Mouse (Mus musculus) yolk sac, embryonic 10.5 days (tissue): ENCODE data around the gene Gpr137b.
"Not testable (repeated sequence)": the region's sequence is repeated elsewhere in the genome, so short reads cannot be mapped to it uniquely, and the experiment has no call there.

Experiments
- DNase-seq: peaks from one replicate; pipeline ENCODE4 v3.0.0-alpha.2; 2017; ENCODE audit warnings: low spot score

The Gpr137b gene

DNA sequence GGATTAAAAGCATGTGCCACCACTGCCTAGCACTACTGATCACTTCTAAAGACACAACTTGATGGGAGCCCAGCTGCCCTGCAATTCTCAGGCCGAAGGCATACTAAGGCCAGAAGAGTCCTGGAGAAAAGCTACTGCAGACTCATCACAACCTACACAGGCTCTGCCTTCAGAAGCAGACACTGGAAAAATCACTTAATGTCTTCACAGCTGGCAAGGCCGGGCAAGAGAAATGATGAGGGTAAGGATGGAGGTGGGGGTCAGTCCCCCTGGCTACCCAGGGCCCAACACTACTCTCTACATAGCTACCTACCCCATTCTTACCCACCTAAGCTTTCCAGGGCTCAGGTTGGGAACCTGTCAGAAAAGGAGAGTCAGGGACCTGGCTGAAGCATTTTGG, 27.4 kb downstream of the Gpr137b start:
- DNase-seq = not testable (repeated sequence)

DNA sequence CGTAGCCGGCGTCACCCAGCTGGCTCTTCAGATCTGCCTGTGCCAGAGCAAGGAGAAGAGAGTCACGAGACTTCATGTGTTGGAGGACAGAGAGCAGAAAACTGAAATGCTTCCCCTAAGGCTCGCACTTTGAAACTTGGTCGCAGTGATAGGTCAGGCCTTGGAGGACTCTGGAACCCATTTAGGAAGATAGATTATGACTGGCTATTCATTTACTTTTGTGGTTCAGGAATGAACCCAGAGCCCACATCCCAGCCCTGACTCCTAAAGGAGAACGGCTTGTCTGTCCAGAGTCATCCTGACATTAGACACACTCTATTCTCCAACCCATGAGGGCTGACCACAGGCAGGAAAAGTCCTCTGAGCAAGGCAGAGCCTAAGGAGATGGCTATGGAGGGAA, 30.3 kb downstream of the Gpr137b start:
- peak; percentile 34 for DNase-seq

DNA sequence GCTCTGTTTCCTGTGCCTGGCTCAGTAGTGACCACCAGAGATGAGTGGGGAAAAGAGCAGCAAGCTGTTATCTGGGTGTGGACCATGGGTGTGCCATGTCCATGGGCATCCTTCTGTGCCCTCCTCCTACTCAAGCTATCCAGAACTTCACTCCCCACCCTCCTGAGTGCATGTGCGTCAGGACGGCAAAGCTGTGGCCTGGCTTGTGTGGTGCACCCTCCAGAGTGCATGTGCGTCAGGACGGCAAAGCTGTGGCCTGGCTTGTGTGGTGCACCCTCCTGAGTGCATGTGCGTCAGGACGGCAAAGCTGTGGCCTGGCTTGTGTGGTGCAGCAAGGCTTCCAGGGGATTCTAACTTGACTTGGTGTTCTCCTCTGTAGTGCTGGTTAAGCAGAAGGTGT, 31.6 kb downstream of the Gpr137b start:
- not testable (repeated sequence) for DNase-seq

DNA sequence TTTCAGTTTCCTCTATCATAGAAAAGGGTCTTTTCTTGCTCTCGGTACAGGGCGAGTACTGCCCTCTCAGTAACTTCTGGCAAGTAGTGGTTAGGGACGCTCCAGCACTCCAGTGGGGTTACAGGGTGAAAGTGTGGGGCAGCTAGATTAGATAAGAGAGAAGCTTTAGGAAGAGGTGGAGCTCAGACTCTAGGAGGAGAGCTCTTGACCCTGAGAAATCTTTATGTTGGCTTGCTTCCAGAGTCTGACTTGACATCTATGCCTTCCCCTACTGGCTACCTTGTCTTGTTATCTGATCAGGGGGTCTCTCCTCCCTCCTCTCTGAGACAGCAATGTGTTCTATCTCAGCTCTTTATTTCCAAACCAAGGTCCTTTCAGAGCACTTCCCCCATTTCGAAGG, 33.8 kb downstream of the Gpr137b start:
- peak; percentile 46 for DNase-seq

DNA sequence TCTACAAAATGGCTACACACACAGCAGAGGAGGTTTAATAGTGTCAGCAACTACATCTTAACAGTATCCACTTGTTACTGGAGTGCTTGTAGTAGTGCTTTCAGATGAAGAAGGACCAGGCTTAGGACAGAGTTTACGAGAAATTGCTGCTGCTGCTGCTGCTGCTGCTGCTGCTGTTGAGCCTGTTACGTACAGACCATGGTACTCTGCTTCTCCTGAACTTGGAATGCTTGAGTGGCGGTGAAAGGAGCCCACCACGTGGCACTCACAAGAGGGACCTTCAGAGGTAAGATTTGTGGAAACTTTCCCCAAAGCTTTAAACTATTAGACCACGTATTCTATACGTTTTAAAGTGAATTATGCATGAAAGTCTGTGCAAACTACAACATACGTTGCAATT, 35.2 kb downstream of the Gpr137b start:
- DNase-seq = not testable (repeated sequence)

DNA sequence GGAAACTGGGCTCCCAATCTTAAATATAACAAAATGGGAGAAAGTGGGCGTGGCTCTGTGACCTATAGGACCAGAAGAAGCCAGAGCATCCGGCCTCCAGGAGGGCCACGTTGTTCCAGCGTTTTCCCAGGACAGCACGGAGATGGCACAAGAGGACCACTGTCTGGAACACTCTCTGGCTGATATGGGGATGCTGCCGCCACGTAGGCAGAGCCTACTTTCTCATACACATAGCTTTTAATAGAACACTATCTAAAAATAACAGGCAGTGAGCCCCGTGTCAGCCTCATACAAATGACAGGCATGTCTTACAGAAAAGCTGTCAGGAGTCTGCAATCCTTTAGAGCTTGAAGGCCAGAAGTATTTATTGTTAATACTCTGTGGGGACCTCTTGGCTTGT, 35.7 kb downstream of the Gpr137b start:
- not testable (repeated sequence) for DNase-seq

DNA sequence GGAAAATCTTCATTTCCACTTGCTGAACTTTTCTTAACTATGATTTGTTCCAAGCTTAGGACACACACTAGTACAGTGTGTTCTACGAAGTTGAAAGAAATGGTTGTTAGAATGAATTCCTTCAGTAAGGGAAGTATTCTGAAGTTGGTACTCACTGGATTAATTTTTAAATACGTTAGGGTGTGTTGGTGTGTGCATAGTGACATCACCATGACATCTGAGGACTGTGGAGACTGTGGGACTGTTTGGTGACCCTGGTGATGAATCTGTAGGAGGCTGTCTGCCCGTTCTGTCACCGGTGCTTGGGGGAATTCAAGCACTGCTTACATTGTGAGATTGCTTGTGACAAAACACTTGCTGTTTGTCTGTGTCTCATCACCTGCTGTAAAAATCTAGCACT, 41.7 kb downstream of the Gpr137b start:
- not testable (repeated sequence) for DNase-seq

DNA sequence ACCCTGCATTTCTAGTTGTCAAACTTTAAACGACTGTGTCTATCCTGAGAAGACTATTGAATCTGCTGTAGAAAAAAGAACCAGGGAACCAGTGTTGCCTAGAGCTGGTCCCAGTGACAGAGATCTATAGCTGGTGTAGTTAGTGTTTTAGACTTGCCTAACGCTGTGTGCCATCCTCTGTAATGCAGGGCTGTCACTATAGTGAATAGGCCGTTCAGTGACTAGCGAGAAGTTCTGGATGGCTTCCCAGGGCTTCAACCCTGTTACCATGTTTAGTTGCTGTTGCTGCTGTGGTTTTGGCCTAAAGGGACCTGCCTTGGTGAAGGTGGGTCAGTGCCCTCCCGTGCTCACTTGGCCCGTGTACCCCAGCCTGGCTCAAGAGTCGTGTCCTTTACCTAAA, 43.1 kb downstream of the Gpr137b start:
- not testable (repeated sequence) for DNase-seq

DNA sequence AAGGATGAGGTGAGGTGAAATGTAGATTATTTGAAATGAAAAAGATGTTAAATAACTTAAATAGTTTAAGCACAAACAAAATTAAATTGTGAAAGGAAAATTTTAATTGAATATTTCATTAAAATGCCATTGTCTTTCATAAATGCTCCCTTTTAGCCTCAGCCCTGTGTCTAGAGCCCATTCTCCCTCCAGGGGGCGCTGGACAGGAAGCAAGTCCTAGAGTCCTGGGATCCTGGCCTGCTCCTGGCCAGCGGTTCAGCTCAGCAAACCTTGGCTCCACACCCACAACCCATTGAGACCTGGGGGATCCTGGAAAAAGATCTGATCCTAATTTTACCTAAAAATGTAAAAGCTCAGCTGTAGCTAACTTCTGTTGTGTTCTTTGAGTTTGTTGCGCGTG, 44.5 kb downstream of the Gpr137b start:
- DNase-seq = no peak

DNA sequence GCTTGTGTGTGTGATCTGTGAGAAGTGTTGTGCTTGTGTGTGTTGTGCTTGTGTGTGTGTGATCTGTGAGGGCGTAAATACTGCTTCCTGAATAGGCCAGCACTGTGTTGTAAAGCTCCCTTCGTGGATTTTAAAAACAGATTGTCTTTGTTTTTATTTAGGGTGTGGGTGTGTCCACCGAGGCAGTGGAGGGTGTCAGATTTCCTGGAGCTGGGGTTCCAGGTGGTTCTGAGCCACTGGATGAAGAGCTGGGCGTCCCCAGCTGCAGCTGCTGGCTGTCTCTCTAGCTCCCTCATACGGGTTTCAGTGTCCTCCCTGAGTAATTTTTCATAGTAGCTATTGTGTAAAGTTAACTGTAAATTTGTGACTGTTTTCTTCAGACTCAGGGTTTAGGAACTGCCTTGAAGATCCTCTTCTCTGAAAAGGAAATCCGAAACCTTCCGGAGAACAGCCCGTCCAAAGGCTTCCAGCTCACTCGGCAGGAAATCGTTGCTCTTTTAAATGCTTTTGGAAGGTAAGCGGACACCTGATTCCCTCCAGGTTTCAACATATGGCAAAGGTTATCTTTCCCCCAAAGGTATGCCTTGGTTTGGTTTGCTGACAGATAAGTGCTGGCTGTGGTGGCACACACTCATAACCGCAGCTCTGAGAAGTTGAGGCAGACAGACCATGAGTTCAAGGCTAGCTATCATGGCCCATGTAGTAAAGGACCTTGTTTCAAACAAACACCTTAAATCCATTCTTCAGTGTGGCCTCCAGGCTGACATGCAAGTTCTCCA, 46.0 kb downstream of the Gpr137b start:
- not testable (repeated sequence) for DNase-seq

DNA sequence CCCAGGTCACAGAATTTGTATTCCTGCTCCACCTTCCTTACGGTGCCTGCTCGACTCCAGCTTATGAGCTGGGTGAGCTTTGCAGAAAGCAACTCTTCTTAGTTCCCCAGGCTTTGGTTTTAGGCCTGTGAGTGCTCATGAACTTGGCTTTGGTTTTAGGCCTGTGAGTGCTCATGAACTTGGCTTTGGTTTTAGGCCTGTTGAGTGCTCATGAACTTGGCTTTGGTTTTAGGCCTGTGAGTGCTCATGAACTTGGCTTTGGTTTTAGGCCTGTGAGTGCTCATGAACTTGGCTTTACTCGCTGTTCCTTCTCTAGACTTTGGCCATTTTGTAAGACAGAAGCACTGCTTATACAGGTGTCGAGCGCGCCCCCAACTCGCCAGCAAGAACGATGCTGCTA, 56.5 kb downstream of the Gpr137b start:
- DNase-seq = not testable (repeated sequence)

DNA sequence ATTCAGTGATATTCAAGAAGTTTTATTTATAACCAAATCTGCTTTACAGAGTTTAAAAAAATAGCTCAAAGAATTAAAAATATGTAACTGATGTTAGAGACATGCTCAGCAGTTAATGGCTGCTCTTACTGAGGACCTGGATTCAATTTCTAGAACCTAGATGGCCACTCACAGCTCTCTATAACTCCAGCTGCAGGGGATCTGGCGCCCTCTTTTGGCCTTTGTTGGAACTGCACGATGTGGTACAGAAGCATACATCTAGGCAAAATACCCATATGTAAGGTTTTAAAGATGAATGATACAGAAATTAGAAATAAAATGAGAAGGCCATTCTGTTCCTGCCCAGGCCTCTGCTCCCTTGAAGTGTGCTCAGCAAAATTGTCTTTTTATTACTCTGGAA, 64.9 kb downstream of the Gpr137b start:
- no peak for DNase-seq
